Mouse (Mus musculus) layer of hippocampus, adult 2 months (tissue): ENCODE results near the gene Tmprss12. TPM values are rescaled to one million over a fixed set of nuclear protein-coding genes. Genes with fewer than 3 reads are reported as not detected.
"Not testable (repeated sequence)": the region's sequence is repeated elsewhere in the genome, so short reads cannot be mapped to it uniquely, and the experiment has no call there.

ENCODE experiments used
- DNase-seq, 2 experiments: peaks; one replicate each; pipeline ENCODE4 v3.0.0; 2022; ENCODE audit warnings: low spot score in 2 of 2
- H3K27ac ChIP-seq: fragments of 200-600 bp; 2 replicates; pipeline ENCODE4 v1.8.1; 2022
- H3K4me3 ChIP-seq: fragments of 200-600 bp; 2 replicates; pipeline ENCODE4 v1.8.1; 2022; ENCODE audit warnings: mild to moderate bottlenecking
- CTCF ChIP-seq: fragments of 200-600 bp; conservative IDR thresholded peaks from 2 replicates; pipeline ENCODE4 v1.8.1; 2022; ENCODE audit warnings: antibody characterized with exemption, mild to moderate bottlenecking, moderate library complexity
- total RNA-seq, 2 experiments: library from RNA; stranded (reverse); gene quantifications; 2 replicates each; pipeline ENCODE4 v1.2.3; 2021

The Tmprss12 gene
- total RNA-seq, 2 experiments from 2014 or later, result not detected

GRCm38 (mm10) chr15:100319884-100320283, 39.2 kb downstream of the Tmprss12 start:
- TF ChIP-seq CTCF, result no peak
- H3K27ac ChIP-seq, result no peak overlapping the region
- no peak for DNase-seq
- no peak overlapping the region for H3K4me3 ChIP-seq

GRCm38 (mm10) chr15:100320295-100320905, 39.8 kb downstream of the Tmprss12 start:
- TF ChIP-seq CTCF, result no peak
- H3K4me3 ChIP-seq, result no peak overlapping the region
- DNase-seq, result no peak
- H3K27ac ChIP-seq, result no peak overlapping the region

- TF ChIP-seq CTCF, result peak; percentile 51
- H3K4me3 ChIP-seq, result no peak overlapping the region
- no peak for DNase-seq
- no peak overlapping the region for H3K27ac ChIP-seq
Observed at GRCm38 (mm10) chr15:100321134-100321533, 40.5 kb downstream of the Tmprss12 start.

DNA sequence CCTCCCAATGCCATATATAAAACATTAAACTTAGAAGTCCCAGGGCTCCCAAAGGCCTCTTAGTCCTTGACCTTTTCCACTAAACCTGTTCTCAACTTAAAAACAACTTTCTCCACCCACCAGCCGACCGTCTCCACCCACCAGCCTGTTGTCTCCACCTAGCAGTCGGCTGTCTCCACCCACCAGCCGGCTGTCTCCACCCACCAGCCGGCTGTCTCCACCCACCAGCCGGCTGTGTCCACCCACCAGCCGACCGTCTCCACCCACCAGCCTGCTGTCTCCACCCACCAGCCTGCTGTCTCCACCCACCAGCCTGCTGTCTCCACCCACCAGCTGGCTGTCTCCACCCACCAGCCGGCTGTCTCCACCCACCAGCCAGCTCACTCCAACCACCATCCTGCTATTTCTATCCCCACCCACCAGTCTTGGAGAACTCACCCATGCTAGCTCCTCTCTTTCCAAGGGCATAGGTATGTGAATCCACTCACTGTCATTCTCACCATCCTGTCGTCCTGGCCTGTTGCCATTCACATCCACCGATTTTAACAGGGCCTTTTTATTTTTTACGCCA, 43.5 kb downstream of the Tmprss12 start:
- TF ChIP-seq CTCF, result no peak
- Histone ChIP-seq H3K27ac (peak overlapping the region; percentile 72), H3K4me3 (no peak overlapping the region)
- no peak for DNase-seq

- DNase-seq, result no peak
- TF ChIP-seq CTCF, result no peak
- Histone ChIP-seq H3K4me3 (no peak overlapping the region), H3K27ac (no peak overlapping the region)
Observed at GRCm38 (mm10) chr15:100325235-100325634, 44.6 kb downstream of the Tmprss12 start.

- TF ChIP-seq CTCF, result peak; percentile 36
- not testable (repeated sequence) for H3K27ac ChIP-seq, DNase-seq, H3K4me3 ChIP-seq
Observed at GRCm38 (mm10) chr15:100328089-100328488, 47.5 kb downstream of the Tmprss12 start.

- not testable (repeated sequence) for H3K4me3 ChIP-seq, DNase-seq, H3K27ac ChIP-seq
Observed at GRCm38 (mm10) chr15:100329336-100329735, 48.7 kb downstream of the Tmprss12 start.

DNA sequence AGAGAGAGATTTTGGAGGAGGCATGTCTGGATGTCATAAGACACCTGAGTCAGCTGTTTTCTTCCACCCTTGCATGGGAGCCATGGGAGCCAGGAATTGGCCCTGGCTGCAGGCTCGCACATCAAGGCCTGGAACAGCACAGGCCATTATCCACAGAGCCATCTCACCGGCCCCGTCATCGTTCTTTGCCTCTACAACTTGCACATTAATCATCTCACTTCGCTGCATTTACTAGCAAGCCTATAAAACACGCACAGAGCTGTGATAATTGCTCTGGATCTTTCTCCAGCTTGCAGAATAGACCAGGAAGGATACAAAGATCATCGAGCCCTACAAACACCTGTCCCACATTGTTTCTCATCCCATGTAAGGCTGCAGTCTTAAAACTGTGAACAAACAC, 50.1 kb downstream of the Tmprss12 start:
- Histone ChIP-seq H3K27ac (no peak overlapping the region), H3K4me3 (no peak overlapping the region)
- TF ChIP-seq CTCF, result no peak
- no peak for DNase-seq

- H3K27ac ChIP-seq, H3K4me3 ChIP-seq, DNase-seq: not testable (repeated sequence)
- peak; percentile 50 for TF ChIP-seq CTCF
Observed at GRCm38 (mm10) chr15:100332077-100332961, 51.7 kb downstream of the Tmprss12 start.

DNA sequence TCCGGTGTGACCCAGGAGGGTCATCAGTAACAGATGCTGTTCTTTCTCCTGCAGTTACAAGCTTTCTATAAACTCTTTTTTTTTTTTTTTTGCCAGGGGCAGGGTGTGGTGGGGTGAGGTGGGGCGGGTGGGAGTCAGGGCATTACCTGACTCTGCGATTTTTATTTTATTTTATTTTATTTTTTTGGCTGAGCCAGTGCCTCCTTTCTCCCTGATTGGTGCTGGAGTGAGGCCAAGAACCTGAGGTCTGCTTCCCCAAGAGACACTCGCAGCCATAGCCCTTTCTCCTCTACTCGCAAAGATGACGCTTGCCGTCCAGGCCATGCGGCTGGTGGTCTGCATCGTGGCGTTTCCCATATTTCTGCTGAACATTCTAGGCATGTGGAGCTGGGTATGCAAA, 54.0 kb downstream of the Tmprss12 start, which contains the start of gene Mettl7a3:
TSS of gene Mettl7a3 (plus strand) at position 301 of the 400 bp plus-strand sequence.
- Histone ChIP-seq H3K27ac (no peak within 1 kb of the TSS), H3K4me3 (no peak within 1 kb of the TSS)
- TF ChIP-seq CTCF, result no peak
- DNase-seq, result no peak

DNA sequence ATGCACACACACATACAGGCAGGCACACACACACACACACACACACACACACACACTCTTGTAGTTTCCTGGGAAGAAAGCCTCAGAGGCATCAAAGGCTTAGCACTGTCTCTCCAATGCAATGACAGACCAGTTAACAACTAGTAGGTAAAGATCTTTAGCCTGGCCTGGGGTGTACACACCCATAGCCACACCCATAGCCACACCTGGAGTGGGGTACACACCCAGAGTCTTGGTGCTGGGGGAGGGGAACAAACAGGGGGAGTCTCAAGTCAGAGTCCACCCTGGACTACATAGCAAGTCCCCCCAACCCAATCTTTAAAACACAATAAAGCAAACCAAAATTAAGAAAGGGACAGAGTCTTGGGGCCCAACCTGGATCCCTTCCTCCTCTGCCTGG, 56.7 kb downstream of the Tmprss12 start:
- H3K27ac ChIP-seq, H3K4me3 ChIP-seq, DNase-seq: not testable (repeated sequence)

- not testable (repeated sequence) for H3K27ac ChIP-seq, H3K4me3 ChIP-seq
- TF ChIP-seq CTCF, result peak; percentile 68
- DNase-seq, result peak in 1 of 2 experiments; percentile 43
Observed at GRCm38 (mm10) chr15:100337847-100338246, 57.2 kb downstream of the Tmprss12 start.

DNA sequence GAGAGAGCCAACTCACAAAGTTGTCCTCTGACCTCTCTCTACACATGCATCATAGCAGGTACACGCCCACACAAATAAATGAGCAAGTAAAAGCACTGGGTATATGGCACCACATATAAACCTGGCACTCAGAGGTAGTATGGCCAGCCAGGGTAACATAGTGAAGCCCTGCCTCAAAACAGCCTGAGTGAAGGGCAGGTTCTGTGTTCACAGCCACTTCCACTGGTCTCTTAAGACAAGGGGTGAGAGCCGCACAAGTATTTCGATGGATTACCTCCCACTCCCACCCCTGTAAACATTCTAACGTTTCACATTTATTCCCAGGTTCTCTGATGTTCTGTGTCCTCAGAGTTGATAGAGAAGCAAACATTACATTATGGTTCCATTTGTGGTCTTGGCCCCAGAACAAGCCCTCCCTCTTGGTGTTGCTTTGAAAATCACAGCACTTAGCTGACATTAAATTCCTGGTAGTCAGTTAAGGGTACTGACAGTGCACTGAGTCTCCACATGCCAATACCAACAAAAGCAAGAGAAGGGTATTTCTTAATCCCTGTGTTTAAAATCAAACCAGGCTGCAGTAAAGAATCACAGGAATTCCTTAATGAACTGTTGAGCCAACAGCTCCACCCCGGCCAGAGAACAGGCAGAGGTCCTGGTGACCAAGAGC, 60.8 kb downstream of the Tmprss12 start:
- not testable (repeated sequence) for H3K4me3 ChIP-seq, DNase-seq, H3K27ac ChIP-seq

Other genes starting within 250 kb of the Tmprss12 start
- gene Dip2b, start 242.2 kb upstream of the Tmprss12 start, total RNA-seq, result 10 to 100 TPM; 47.7 to 51.3 TPM
- gene Atf1, start 53.0 kb upstream of the Tmprss12 start, total RNA-seq, result 10 to 100 TPM; 22.5 to 24.2 TPM
- 10 to 100 TPM; 31.5 to 36.8 TPM for gene Mettl7a1, start 23.3 kb downstream of the Tmprss12 start, total RNA-seq
- under 1 TPM; 0.33 to 0.37 TPM for gene Mettl7a3, start 54.1 kb downstream of the Tmprss12 start, total RNA-seq
- not detected for gene Methig1, start 72.3 kb downstream of the Tmprss12 start, total RNA-seq
- gene Mettl7a2, start 72.4 kb downstream of the Tmprss12 start, total RNA-seq, result under 1 TPM in 1 of 2 experiments, not detected in 1; 0.72 TPM
- not detected for gene Higd1c, start 83.7 kb downstream of the Tmprss12 start, total RNA-seq
- not detected for gene Gm5475, start 141.3 kb downstream of the Tmprss12 start, total RNA-seq
- gene Slc11a2, start 144.2 kb downstream of the Tmprss12 start, total RNA-seq, result 10 to 100 TPM; 62.0 to 67.5 TPM
- gene Letmd1, start 188.2 kb downstream of the Tmprss12 start, total RNA-seq, result 10 to 100 TPM; 57.1 to 62.9 TPM
- 10 to 100 TPM; 23.3 to 23.9 TPM for gene Csrnp2, start 214.7 kb downstream of the Tmprss12 start, total RNA-seq